Mouse (Mus musculus) neural tube, embryonic 15.5 days (tissue): Measurements from ENCODE around the gene Mrps34. TPM values are rescaled to one million over a fixed set of nuclear protein-coding genes. Genes with fewer than 3 reads are reported as not detected.
A peak's percentile ranks its signal among the peaks of the same experiment; 100 is the strongest.

ENCODE experiments used
- ATAC-seq: fragments of 200-750 bp; cut with Nextera tagmentation; 2 replicates; pipeline ENCODE4 v1.8.0; 2017; ENCODE audit warnings: mild to moderate bottlenecking, moderate TSS enrichment, moderate library complexity; ENCODE audit not compliant: low FRiP score
- H3K27ac ChIP-seq: fragments of 300-500 bp; sonication (generic); replicated peaks from 2 replicates; pipeline ENCODE4 v1.5.1; 2015; ENCODE audit warnings: mild to moderate bottlenecking, inconsistent platforms
- H3K27me3 ChIP-seq: fragments of 300-500 bp; sonication (generic); replicated peaks from 2 replicates; pipeline ENCODE4 v1.6.1; 2015; ENCODE audit warnings: inconsistent platforms
- H3K36me3 ChIP-seq: fragments of 300-500 bp; sonication (generic); 2 replicates; pipeline ENCODE4 v1.6.1; 2015; ENCODE audit warnings: inconsistent platforms
- H3K4me1 ChIP-seq: fragments of 300-500 bp; sonication (generic); 2 replicates; pipeline ENCODE4 v1.6.1; 2015; ENCODE audit warnings: inconsistent platforms
- H3K4me2 ChIP-seq: fragments of 300-500 bp; sonication (generic); 2 replicates; pipeline ENCODE4 v1.6.1; 2015; ENCODE audit warnings: inconsistent platforms, mild to moderate bottlenecking, moderate library complexity
- H3K4me3 ChIP-seq: fragments of 300-500 bp; sonication (generic); replicated peaks from 2 replicates; pipeline ENCODE4 v1.5.1; 2015; ENCODE audit warnings: mild to moderate bottlenecking, inconsistent platforms
- H3K9ac ChIP-seq: fragments of 300-500 bp; sonication (generic); replicated peaks from 2 replicates; pipeline ENCODE4 v1.6.1; 2015; ENCODE audit warnings: mild to moderate bottlenecking, inconsistent platforms
- H3K9me3 ChIP-seq: fragments of 300-500 bp; sonication (generic); replicated peaks from 2 replicates; pipeline ENCODE4 v1.6.1; 2016; ENCODE audit warnings: inconsistent platforms
- WGBS: fragments of 180-500 bp; shearing (Covaris S2); methylation state at CpG from one replicate; pipeline ENCODE4 v1.1.7; 2015; ENCODE audit warnings: mixed read lengths; 5-methylcytosine and 5-hydroxymethylcytosine counted together
- polyA plus RNA-seq: library from polyadenylated mRNA; unstranded; fragments of >200 nt; fragmentation: Nextera tagmentation; extraction: Ambion mirVana; gene quantifications from 2 replicates; pipeline ENCODE4 v1.2.1, GENCODE M21; 2015

Mrps34 gene
- polyA plus RNA-seq, 1 experiment from 2014 or later, result 89.5 TPM

GRCm38 (mm10) chr17:24895571-24896240 is 790 bp downstream of the Mrps34 start:
- H3K9me3 ChIP-seq, result no peaks in the 10 kb centered on the region
- H3K4me2 ChIP-seq, result peak overlapping the region; percentile 99
- no peak for ATAC-seq
- peak overlapping the region; percentile 93 for H3K9ac ChIP-seq
- peak overlapping the region; percentile 88 for H3K27ac ChIP-seq
- 10% methylated on average over 23 of the region's 23 CpGs for WGBS
- peaks cover 54% of the 10 kb centered on the region for H3K4me1 ChIP-seq
- H3K36me3 ChIP-seq, result peaks cover 63% of the 10 kb centered on the region
- peak overlapping the region; percentile 87 for H3K4me3 ChIP-seq
- H3K27me3 ChIP-seq, result no peaks in the 10 kb centered on the region

DNA sequence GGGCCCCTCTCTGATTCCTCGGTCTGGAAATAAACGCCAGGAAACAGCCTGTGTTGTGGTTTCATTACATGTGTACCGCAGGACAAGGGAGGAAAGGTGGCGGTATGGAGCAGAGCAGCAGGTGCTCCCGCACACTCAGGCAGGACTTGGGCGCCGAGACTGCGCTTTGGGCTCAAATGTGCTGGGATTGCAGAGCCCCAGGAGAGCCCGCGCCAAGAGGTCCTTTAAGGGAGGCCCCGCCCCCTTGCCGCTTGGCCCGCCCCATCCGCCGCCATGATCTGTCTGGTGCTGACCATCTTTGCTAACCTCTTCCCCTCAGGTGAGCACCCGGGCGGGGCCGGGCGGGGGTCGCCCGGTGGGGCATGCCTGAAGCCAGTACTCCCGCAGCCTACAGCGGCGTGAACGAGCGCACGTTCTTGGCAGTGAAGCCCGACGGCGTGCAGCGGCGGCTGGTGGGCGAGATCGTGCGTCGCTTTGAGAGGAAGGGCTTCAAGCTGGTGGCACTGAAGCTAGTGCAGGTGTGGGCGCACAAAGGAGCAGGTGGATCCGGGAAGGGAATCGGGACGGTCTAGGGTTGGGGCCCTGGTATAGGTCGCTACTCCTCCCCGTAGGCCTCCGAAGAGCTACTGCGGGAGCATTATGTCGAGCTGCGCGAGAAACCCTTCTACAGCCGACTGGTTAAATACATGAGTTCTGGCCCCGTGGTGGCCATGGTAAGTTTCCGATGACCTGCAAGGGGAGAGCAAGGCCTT is 1.5 kb downstream of the Mrps34 start, which contains the start of gene Nme3:
Gene Nme3, plus strand, starts transcription at position 260 of the 752 bp plus-strand sequence.
- Histone ChIP-seq H3K4me2 (peak within 1 kb of the TSS; percentile 99), H3K27me3 (no peaks in the 10 kb centered on the region), H3K4me1 (peaks cover 52% of the 10 kb centered on the region), H3K36me3 (peaks cover 63% of the 10 kb centered on the region), H3K4me3 (peak within 1 kb of the TSS; percentile 87), H3K27ac (peak within 1 kb of the TSS; percentile 88), H3K9ac (peak within 1 kb of the TSS; percentile 93), H3K9me3 (no peaks in the 10 kb centered on the region)
- peak; percentile 72 for ATAC-seq
- whole genome bisulfite sequencing, result 1% methylated on average over 50 of the region's 50 CpGs

DNA sequence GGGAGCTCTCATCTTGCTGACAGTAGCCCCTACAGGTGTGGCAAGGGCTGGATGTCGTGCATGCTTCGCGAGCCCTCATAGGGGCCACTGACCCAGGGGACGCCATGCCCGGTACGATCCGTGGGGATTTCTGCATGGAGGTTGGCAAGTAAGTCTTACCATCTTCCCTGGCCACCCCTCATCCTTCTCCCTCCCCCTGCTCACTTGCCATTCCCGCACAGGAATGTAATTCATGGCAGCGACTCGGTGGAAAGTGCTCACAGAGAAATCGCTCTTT is 2.0 kb downstream of the Mrps34 start:
- peaks cover 64% of the 10 kb centered on the region for H3K36me3 ChIP-seq
- H3K4me3 ChIP-seq, result peak overlapping the region; percentile 87
- H3K4me1 ChIP-seq, result peaks cover 51% of the 10 kb centered on the region
- no peaks in the 10 kb centered on the region for H3K27me3 ChIP-seq
- peak overlapping the region; percentile 88 for H3K27ac ChIP-seq
- 23% methylated on average over 11 of the region's 11 CpGs for WGBS
- no peaks in the 10 kb centered on the region for H3K9me3 ChIP-seq
- H3K4me2 ChIP-seq, result peak overlapping the region; percentile 99
- peak; percentile 9; the same call in 1 of the 2 replicates for ATAC-seq
- peak overlapping the region; percentile 93 for H3K9ac ChIP-seq

DNA sequence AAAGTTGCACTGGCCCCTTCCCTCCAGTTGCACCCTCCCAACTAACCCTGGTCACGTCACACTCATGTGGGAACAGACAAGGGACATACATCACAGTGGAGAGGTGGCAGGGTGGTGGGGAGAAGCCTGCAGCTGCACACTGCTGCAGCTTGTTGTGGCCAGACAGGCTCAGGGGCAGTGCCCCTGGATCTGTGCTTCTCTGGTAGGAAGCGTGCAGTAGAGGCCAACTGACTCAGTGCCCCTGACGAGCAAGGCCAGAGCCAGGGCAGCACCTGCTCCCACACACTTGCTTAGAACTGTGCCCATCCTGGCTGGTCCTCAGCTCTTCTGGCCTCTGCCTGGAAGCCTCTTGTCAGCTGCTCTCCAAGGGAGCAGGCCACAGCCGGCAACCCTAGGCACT is 2.7 kb downstream of the Mrps34 start:
- Histone ChIP-seq H3K4me3 (peak overlapping the region; percentile 87), H3K9ac (peak overlapping the region; percentile 93), H3K27me3 (no peaks in the 10 kb centered on the region), H3K4me1 (peaks cover 51% of the 10 kb centered on the region), H3K36me3 (peaks cover 64% of the 10 kb centered on the region), H3K9me3 (no peaks in the 10 kb centered on the region), H3K4me2 (peak overlapping the region; percentile 99), H3K27ac (no peak overlapping the region)
- no peak for ATAC-seq
- WGBS, result 76% methylated on average over 4 of the region's 4 CpGs

DNA sequence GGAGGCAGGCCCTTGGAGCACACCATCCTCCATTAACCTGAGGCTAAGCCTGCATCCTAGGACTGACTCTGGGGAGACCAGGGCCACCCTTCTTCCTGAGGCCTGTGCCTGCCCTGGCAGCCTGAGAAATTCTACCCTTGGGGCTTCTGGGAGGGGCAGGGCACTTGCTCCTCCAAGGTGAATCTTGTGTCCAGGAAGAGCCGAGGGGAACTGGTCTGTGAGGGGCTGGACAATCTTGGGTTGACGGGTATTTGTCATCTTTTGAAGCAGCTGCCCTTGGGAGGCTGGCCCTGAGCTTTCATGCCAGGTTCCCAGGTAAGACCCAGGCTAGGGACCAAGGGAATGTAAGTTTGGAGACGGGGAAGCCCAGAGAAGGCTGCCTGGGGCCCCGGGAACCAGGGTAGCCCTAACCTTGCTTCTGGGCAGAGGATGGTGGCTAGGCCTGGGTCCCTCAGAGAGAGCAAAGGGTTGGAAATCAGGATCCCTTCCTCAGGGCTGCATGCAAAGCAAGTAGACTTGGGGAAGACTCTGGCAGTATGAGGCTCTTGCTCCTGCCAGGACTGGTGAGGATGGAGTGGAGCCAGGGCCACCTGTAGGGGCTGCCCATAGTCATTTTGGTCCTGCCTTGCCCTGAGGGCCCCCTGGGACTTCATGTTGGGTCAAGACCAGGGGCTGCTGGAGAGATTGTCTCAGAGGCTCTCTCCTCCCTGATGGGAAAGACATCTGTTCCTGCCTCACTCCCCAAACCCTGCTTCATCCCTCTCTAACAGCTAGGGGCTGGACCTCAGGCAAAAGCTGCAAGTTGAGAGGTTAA is 3.3 kb downstream of the Mrps34 start:
- peaks cover 64% of the 10 kb centered on the region for H3K36me3 ChIP-seq
- H3K4me2 ChIP-seq, result peak overlapping the region; percentile 99
- ATAC-seq, result no peak
- no peak overlapping the region for H3K27ac ChIP-seq
- whole genome bisulfite sequencing, result 91% methylated on average over 4 of the region's 4 CpGs
- H3K9ac ChIP-seq, result 0 out of 2 replicates have a peak overlapping the region, but pooled peaks have one; percentile 93
- no peaks in the 10 kb centered on the region for H3K9me3 ChIP-seq
- peaks cover 46% of the 10 kb centered on the region for H3K4me1 ChIP-seq
- H3K4me3 ChIP-seq, result peak overlapping the region; percentile 87; the same call in 1 of the 2 replicates
- H3K27me3 ChIP-seq, result no peaks in the 10 kb centered on the region

- Histone ChIP-seq H3K9ac (no peak overlapping the region), H3K4me2 (no peak overlapping the region), H3K36me3 (peaks cover 70% of the 10 kb centered on the region), H3K4me1 (peaks cover 37% of the 10 kb centered on the region), H3K27ac (no peak overlapping the region), H3K4me3 (no peak overlapping the region), H3K27me3 (no peaks in the 10 kb centered on the region), H3K9me3 (no peaks in the 10 kb centered on the region)
- ATAC-seq, result no peak
- WGBS, result 81% methylated on average over 5 of the region's 5 CpGs
Measured at GRCm38 (mm10) chr17:24899153-24899552, 4.2 kb downstream of the Mrps34 start.

- Histone ChIP-seq H3K4me2 (no peak overlapping the region), H3K4me1 (peaks cover 34% of the 10 kb centered on the region), H3K27ac (no peak overlapping the region), H3K9ac (no peak overlapping the region), H3K4me3 (no peak overlapping the region), H3K27me3 (no peaks in the 10 kb centered on the region), H3K9me3 (no peaks in the 10 kb centered on the region), H3K36me3 (peaks cover 78% of the 10 kb centered on the region)
- 98% methylated on average over 6 of the region's 6 CpGs for WGBS
- no peak for ATAC-seq
Measured at GRCm38 (mm10) chr17:24900014-24900413, 5.1 kb downstream of the Mrps34 start.

DNA sequence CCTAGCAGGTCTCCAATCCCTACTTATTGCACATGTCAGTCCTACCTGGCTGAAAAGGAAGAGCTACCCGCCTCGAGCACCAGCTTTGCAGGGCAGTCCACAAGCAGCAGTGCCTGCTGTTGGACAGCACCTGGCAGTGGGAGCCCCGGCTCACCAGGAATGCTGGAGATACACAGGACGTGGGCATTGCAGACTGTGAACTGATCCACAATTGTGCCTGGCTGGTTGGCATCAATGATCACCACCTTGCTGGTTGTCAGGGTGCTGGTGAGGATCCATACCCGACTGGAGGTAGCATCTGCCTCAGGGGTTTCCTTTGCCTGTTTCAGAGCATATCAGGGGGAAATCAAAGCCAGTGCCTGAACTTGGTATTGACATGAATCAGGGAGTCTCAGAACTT is 7.2 kb downstream of the Mrps34 start:
- ATAC-seq, result no peak
- H3K4me2 ChIP-seq, result no peak overlapping the region
- no peak overlapping the region for H3K27ac ChIP-seq
- H3K4me3 ChIP-seq, result no peak overlapping the region
- H3K4me1 ChIP-seq, result peaks cover 16% of the 10 kb centered on the region
- peaks cover 99% of the 10 kb centered on the region for H3K36me3 ChIP-seq
- 92% methylated on average over 5 of the region's 5 CpGs for WGBS
- no peak overlapping the region for H3K9ac ChIP-seq
- no peaks in the 10 kb centered on the region for H3K9me3 ChIP-seq
- H3K27me3 ChIP-seq, result no peaks in the 10 kb centered on the region

- H3K27me3 ChIP-seq, result no peaks in the 10 kb centered on the region
- H3K4me2 ChIP-seq, result no peak overlapping the region
- H3K36me3 ChIP-seq, result peaks cover 100% of the 10 kb centered on the region
- no peak overlapping the region for H3K4me3 ChIP-seq
- 70% methylated on average over 9 of the region's 9 CpGs for whole genome bisulfite sequencing
- ATAC-seq, result no peak
- H3K4me1 ChIP-seq, result peaks cover 9% of the 10 kb centered on the region
- H3K9me3 ChIP-seq, result no peaks in the 10 kb centered on the region
- no peak overlapping the region for H3K9ac ChIP-seq
- H3K27ac ChIP-seq, result no peak overlapping the region
Measured at GRCm38 (mm10) chr17:24902671-24903474, 8.0 kb downstream of the Mrps34 start.

DNA sequence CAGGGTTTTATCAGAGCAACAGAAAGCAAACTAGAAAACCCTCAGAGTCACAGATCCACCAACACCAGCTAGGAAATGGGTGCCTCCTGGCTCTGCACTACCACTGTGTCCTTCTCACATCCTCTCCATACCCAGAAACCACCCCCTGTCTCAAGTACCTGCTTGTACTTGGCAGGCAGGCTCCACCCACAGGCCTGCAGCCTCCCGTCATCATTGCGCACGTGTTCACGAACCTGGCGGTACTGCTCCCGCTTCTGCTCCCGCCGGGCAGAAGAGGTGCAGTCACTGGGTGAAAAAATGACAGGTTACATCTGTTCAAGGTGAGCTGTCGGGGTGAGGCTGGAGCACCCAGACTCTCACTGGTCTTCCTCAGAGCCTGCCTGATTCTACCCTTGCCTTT is 8.9 kb downstream of the Mrps34 start:
- Histone ChIP-seq H3K4me2 (no peak overlapping the region), H3K9ac (no peak overlapping the region), H3K27ac (no peak overlapping the region), H3K27me3 (no peaks in the 10 kb centered on the region), H3K4me1 (no peaks in the 10 kb centered on the region), H3K36me3 (peaks cover 100% of the 10 kb centered on the region), H3K9me3 (no peaks in the 10 kb centered on the region), H3K4me3 (no peak overlapping the region)
- 97% methylated on average over 9 of the region's 9 CpGs for WGBS
- ATAC-seq, result no peak

- Histone ChIP-seq H3K9me3 (no peaks in the 10 kb centered on the region), H3K27me3 (no peaks in the 10 kb centered on the region), H3K4me3 (no peak overlapping the region), H3K9ac (no peak overlapping the region), H3K4me1 (no peaks in the 10 kb centered on the region), H3K4me2 (no peak overlapping the region), H3K36me3 (peaks cover 98% of the 10 kb centered on the region), H3K27ac (no peak overlapping the region)
- ATAC-seq, result no peak
- 97% methylated on average over 2 of the region's 2 CpGs for WGBS
Measured at GRCm38 (mm10) chr17:24907591-24907990, 12.7 kb downstream of the Mrps34 start.
